Mouse (Mus musculus) brain, embryonic 14.5 days (tissue): Measurements from ENCODE around the gene Ubash3b.

Experiments
- CTCF ChIP-seq: fragments of 200-500 bp; IDR thresholded peaks from 2 replicates; pipeline ENCODE4 v1.5.1; 2012; ENCODE audit warnings: inconsistent platforms, mild to moderate bottlenecking, moderate library complexity, borderline replicate concordance; ENCODE audit not compliant: insufficient read depth, insufficient read length; ENCODE audit errors: extremely low read depth
- POLR2A ChIP-seq: fragments of 200-500 bp; IDR thresholded peaks from 2 replicates; pipeline ENCODE4 v1.6.1; 2012; ENCODE audit warnings: mild to moderate bottlenecking, inconsistent platforms, borderline replicate concordance; ENCODE audit not compliant: poor library complexity, insufficient read depth, insufficient read length, severe bottlenecking; ENCODE audit errors: extremely low read depth

DNA sequence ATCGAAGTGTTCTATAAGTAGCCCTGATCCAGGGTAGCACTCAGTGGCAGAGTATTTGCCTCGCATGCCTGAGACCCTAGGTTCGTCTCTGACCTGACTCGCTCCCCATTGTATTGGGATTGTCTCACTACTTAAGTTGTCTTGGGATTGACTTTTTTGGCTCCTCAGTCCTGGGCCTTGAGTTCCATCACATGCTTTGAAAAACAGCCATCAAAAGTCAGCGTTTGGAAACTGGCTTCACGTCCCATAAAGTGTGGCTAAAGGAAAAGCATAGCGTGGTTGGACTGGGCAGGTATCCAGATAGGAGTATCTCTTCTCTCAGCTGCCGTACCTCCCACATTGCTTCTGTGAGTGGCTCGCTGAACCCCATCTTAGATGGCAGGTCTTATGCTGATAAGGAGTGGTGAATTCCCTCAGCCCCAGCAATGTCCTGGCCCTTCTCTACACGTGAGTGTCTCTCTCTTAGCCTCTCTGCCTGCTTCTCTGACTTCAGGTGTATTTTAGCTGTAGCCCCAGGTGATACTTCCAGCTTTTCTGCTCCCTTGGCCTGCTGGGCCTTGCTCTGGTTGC, 34.3 kb upstream of the Ubash3b start:
- TF ChIP-seq POLR2A: no peak
- TF ChIP-seq CTCF: no peak
